Mouse (Mus musculus) stomach, postnatal 0 days (tissue): ENCODE results near the gene Klhdc8a. TPM values are rescaled to one million over a fixed set of nuclear protein-coding genes. Genes with fewer than 3 reads are reported as not detected.

ENCODE experiments used
- ATAC-seq: fragments of 200-750 bp; cut with Nextera tagmentation; 2 replicates; pipeline ENCODE4 v1.8.0; 2017; ENCODE audit not compliant: low FRiP score, low TSS enrichment
- DNase-seq: peaks from one replicate; pipeline ENCODE4 v3.0.0-alpha.2; 2016; ENCODE audit warnings: low spot score
- H3K27ac ChIP-seq: fragments of 300-500 bp; sonication (generic); replicated peaks from 2 replicates; pipeline ENCODE4 v1.5.1; 2014; ENCODE audit warnings: mild to moderate bottlenecking, control low read depth
- H3K27me3 ChIP-seq: fragments of 300-500 bp; sonication (generic); 2 replicates; pipeline ENCODE4 v1.6.1; 2014; ENCODE audit warnings: low read length; ENCODE audit not compliant: control insufficient read depth, insufficient read depth
- H3K36me3 ChIP-seq: fragments of 300-500 bp; sonication (generic); 2 replicates; pipeline ENCODE4 v1.6.1; 2014; ENCODE audit warnings: low read length, mixed read lengths; ENCODE audit not compliant: control insufficient read depth, insufficient read depth
- H3K4me1 ChIP-seq: fragments of 300-500 bp; sonication (generic); replicated peaks from 2 replicates; pipeline ENCODE4 v1.6.1; 2014; ENCODE audit warnings: antibody characterized with exemption; ENCODE audit not compliant: control insufficient read depth, insufficient read depth
- H3K4me2 ChIP-seq: fragments of 300-500 bp; sonication (generic); replicated peaks from 2 replicates; pipeline ENCODE4 v1.6.1; 2014; ENCODE audit warnings: low read depth, mild to moderate bottlenecking, control low read depth, moderate library complexity
- H3K4me3 ChIP-seq: fragments of 300-500 bp; sonication (generic); 2 replicates; pipeline ENCODE4 v1.5.1; 2014; ENCODE audit warnings: low read depth, low read length, control low read depth
- H3K9ac ChIP-seq: fragments of 300-500 bp; sonication (generic); 2 replicates; pipeline ENCODE4 v1.6.1; 2014; ENCODE audit warnings: mild to moderate bottlenecking, low read length, control low read depth, mixed read lengths
- H3K9me3 ChIP-seq: fragments of 300-500 bp; sonication (generic); 2 replicates; pipeline ENCODE4 v1.6.1; 2016; ENCODE audit warnings: low read length; ENCODE audit not compliant: control insufficient read depth
- CTCF ChIP-seq: IDR thresholded peaks from 2 replicates; pipeline ENCODE4 v1.5.1; 2016; ENCODE audit warnings: antibody characterized with exemption, low read depth, mild to moderate bottlenecking, moderate library complexity
- EP300 ChIP-seq: optimal IDR thresholded peaks from 2 replicates; pipeline ENCODE3; 2016; ENCODE audit warnings: antibody characterized with exemption
- WGBS: fragments of 180-500 bp; shearing (Covaris S2); extraction: QIAGEN DNeasy Blood & Tissue Kit; methylation state at CpG from one replicate; pipeline ENCODE4 v1.1.7; 2014; 5-methylcytosine and 5-hydroxymethylcytosine counted together
- polyA plus RNA-seq: library from polyadenylated mRNA; unstranded; fragments of >200 nt; fragmentation: Nextera tagmentation; extraction: Ambion mirVana; gene quantifications from 2 replicates; pipeline ENCODE4 v1.2.1, GENCODE M21; 2015

Klhdc8a gene
- polyA plus RNA-seq, 1 experiment from 2014 or later = 0.34 TPM

- Histone ChIP-seq H3K27me3 (no peaks in the 10 kb centered on the region), H3K9me3 (no peaks in the 10 kb centered on the region), H3K9ac (no peak overlapping the region), H3K4me3 (no peak overlapping the region), H3K4me2 (no peak overlapping the region), H3K36me3 (no peaks in the 10 kb centered on the region; the same call in 1 of the 2 replicates), H3K27ac (no peak overlapping the region), H3K4me1 (peaks cover 4% of the 10 kb centered on the region; the same call in 1 of the 2 replicates)
- ATAC-seq (no peak), DNase-seq (no peak)
- no peak for TF ChIP-seq CTCF
- TF ChIP-seq EP300 = no peak
- WGBS = 68% methylated on average over 6 of the region's 6 CpGs
Observed at GRCm38 (mm10) chr1:132336921-132337320, 38.5 kb downstream of the Klhdc8a start.

GRCm38 (mm10) chr1:132338027-132338660 lies 39.7 kb downstream of the Klhdc8a start:
- Histone ChIP-seq H3K36me3 (no peaks in the 10 kb centered on the region), H3K27ac (no peak overlapping the region), H3K4me3 (no peak overlapping the region), H3K9me3 (no peaks in the 10 kb centered on the region), H3K9ac (no peak overlapping the region), H3K4me1 (peaks cover 6% of the 10 kb centered on the region; the same call in 1 of the 2 replicates), H3K27me3 (no peaks in the 10 kb centered on the region), H3K4me2 (no peak overlapping the region)
- WGBS = 31% methylated on average over 8 of the region's 8 CpGs
- TF ChIP-seq CTCF (no peak), EP300 (no peak)
- ATAC-seq = no peak
- DNase-seq = no peak

- ATAC-seq (no peak), DNase-seq (no peak)
- WGBS = 42% methylated on average over 5 of the region's 5 CpGs
- H3K4me1 ChIP-seq = 0 out of 2 replicates have a peak, but pooled peaks cover 4% of the 10 kb centered on the region
- H3K9ac ChIP-seq = 0 out of 2 replicates have a peak overlapping the region, but pooled peaks have one; percentile 8
- no peak overlapping the region for H3K4me3 ChIP-seq
- no peak overlapping the region for H3K4me2 ChIP-seq
- no peak overlapping the region for H3K27ac ChIP-seq
- H3K36me3 ChIP-seq = no peaks in the 10 kb centered on the region
- H3K9me3 ChIP-seq = no peaks in the 10 kb centered on the region
- TF ChIP-seq EP300 (no peak), CTCF (no peak)
- no peaks in the 10 kb centered on the region for H3K27me3 ChIP-seq
Observed at GRCm38 (mm10) chr1:132341731-132342501, 43.5 kb downstream of the Klhdc8a start.

GRCm38 (mm10) chr1:132342518-132342917 lies 44.1 kb downstream of the Klhdc8a start:
- 0 out of 2 replicates have a peak, but pooled peaks cover 4% of the 10 kb centered on the region for H3K4me1 ChIP-seq
- H3K9ac ChIP-seq = no peak overlapping the region
- H3K9me3 ChIP-seq = no peaks in the 10 kb centered on the region
- H3K27ac ChIP-seq = no peak overlapping the region
- H3K36me3 ChIP-seq = no peaks in the 10 kb centered on the region
- H3K27me3 ChIP-seq = no peaks in the 10 kb centered on the region
- ATAC-seq = no peak
- TF ChIP-seq EP300 = no peak
- no peak for TF ChIP-seq CTCF
- no peak for DNase-seq
- no peak overlapping the region for H3K4me2 ChIP-seq
- 72% methylated on average over 3 of the region's 3 CpGs for WGBS
- H3K4me3 ChIP-seq = no peak overlapping the region

GRCm38 (mm10) chr1:132343191-132343590 lies 44.8 kb downstream of the Klhdc8a start:
- 0 out of 2 replicates have a peak, but pooled peaks cover 4% of the 10 kb centered on the region for H3K4me1 ChIP-seq
- no peaks in the 10 kb centered on the region for H3K9me3 ChIP-seq
- no peaks in the 10 kb centered on the region for H3K27me3 ChIP-seq
- H3K4me2 ChIP-seq = no peak overlapping the region
- H3K27ac ChIP-seq = no peak overlapping the region
- TF ChIP-seq CTCF (no peak), EP300 (no peak)
- H3K4me3 ChIP-seq = no peak overlapping the region
- no peak for ATAC-seq
- DNase-seq = no peak
- no peak overlapping the region for H3K9ac ChIP-seq
- no peaks in the 10 kb centered on the region for H3K36me3 ChIP-seq
- 91% methylated on average over 2 of the region's 2 CpGs for WGBS

- H3K27me3 ChIP-seq = no peaks in the 10 kb centered on the region
- 0 out of 2 replicates have a peak, but pooled peaks cover 4% of the 10 kb centered on the region for H3K4me1 ChIP-seq
- no peak overlapping the region for H3K4me3 ChIP-seq
- no peaks in the 10 kb centered on the region for H3K9me3 ChIP-seq
- DNase-seq = no peak
- 89% methylated on average over 1 of the region's 1 CpGs for WGBS
- no peak overlapping the region for H3K4me2 ChIP-seq
- no peaks in the 10 kb centered on the region for H3K36me3 ChIP-seq
- no peak for ATAC-seq
- TF ChIP-seq EP300 (no peak), CTCF (no peak)
- H3K27ac ChIP-seq = no peak overlapping the region
- no peak overlapping the region for H3K9ac ChIP-seq
Observed at GRCm38 (mm10) chr1:132343656-132344055, 45.2 kb downstream of the Klhdc8a start.
